Mouse (Mus musculus) retina, postnatal 7 days (tissue): Measurements from ENCODE around the gene Mmel1.

Source experiments
- DNase-seq: peaks from one replicate; pipeline ENCODE4 v3.0.0-alpha.2; 2012; ENCODE audit warnings: low read depth, low spot score

Gene Mmel1

DNA sequence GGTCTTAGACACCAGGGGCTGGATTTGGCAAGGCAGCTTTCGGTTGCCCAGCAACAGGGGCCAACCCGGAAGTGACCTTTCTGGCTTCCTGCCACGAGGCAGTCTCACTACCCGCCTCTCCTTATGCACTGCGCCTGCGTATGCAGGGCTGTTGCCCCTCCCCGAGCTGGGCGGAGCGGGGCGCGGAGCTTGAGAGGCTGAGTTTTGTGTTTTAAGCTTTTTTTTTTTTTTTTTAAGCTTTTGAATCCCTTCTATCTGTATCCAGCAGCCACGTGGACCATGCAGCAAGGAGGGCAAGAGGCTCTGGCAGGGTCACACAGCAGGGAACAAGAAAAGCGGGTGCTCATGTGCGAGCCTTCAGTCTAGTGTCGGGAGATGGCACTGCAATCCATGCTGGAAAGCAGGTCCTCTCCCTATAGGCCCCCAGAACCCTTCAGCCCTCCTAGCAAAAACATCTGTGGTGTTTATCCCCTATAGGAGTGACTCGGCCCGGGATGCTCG is 5.1 kb upstream of the Mmel1 start:
- peak; percentile 89 for DNase-seq

DNA sequence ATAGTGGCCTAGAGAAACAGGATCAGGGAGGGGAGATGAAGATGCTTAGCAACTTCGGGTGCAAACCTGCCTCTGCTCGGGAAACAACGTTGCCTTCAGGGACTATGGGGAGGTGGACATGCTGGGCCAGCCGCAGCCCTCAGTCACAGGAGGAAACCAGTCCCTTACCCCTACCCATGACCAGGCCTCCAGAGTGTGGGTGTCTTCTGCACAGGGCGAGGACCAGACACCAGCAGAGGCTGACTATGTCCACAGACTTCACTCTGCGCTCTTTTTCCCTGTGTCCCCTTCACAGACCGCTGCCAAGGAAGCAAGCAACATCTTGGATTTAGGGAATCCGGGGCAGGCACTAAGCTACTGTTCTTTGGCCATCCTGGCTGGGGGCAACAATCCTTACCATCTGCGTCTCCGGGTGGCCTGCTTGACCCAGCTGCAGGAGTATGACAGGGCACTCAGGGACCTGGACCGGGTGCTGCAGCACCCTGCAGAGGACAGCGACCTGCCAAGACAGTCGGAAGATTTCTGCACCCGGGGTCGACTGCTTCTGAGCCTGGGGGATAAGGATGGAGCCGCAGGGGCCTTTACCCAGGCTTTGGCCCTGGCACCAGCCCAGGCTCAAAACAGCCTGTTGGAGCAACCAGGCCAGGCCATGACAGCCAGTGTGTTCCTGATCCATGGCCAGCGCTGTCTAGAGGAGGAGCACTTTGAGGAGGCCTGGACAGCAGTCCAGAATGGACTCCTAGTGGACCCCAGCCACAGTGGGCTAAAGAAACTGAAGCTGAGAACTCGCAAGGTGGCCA is 4.2 kb upstream of the Mmel1 start:
- DNase-seq = no peak

DNA sequence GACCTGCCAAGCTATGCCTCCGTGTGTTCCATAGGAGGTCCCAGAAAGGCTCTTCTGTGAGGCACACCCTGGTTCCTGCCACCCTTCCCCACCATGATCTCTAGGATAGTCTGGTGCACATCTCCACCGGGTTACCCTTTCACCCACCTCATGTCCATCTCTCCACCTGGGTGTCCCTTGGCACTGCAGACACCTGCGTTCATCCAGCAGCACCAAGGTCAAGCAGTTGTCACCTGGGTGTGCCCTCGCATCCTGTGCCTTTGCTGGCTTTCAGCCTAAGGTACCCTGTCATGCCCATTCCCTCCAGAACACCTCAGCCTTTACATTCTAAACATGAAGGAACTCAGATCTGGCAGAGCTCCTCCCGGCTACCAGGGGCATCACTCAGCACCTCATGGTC is 3.0 kb upstream of the Mmel1 start:
- no peak for DNase-seq

DNA sequence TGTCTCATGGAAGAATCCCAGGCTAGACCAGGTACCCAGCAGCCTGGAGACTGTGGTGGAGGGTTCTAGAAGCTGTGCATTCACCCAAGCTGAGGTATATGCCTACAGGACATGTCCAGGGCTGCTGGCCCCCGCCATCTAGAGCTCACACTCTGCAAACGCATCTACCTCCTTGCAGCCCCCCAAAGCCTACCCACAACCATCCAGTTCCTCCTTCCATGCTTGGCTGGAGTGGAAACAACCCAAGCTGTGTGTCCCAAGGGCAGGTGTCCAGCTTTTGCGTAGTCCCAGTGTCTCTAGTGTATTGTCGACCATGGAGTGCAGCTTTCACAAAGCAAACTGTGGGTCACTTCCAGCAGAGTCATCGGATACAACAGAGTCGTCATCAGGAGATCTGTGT is 2.1 kb upstream of the Mmel1 start:
- DNase-seq = no peak

- no peak for DNase-seq
Observed at GRCm38 (mm10) chr4:154870721-154871120, 1.3 kb downstream of the Mmel1 start.

- DNase-seq = no peak
Observed at GRCm38 (mm10) chr4:154871757-154872251, 2.4 kb downstream of the Mmel1 start.

GRCm38 (mm10) chr4:154873186-154873585 is 3.8 kb downstream of the Mmel1 start:
- DNase-seq = no peak

- DNase-seq = peak; percentile 96
Observed at GRCm38 (mm10) chr4:154877864-154878548, 8.6 kb downstream of the Mmel1 start.

DNA sequence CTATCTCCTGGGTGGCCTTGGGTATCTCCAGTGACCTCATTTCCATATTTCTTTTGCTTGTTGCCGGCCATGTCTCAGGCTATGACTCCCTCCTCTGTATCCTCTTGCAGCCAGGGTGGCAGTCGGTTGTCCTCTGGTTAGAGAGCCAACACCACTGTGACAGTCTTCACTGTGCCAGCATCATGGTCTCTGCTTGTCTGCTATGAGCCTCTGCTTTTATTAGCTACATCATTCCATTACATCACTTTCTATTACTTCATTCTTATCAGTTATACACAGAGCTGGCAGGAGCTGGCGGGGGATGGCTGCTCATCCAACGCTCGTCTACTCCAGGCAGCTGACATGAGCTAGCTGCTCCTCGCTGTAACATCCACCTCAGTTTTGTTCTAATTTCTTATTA is 11.3 kb downstream of the Mmel1 start:
- no peak for DNase-seq

- DNase-seq = no peak
Observed at GRCm38 (mm10) chr4:154882014-154882659, 12.8 kb downstream of the Mmel1 start.

GRCm38 (mm10) chr4:154885416-154885815 is 16.0 kb downstream of the Mmel1 start:
- DNase-seq = no peak

DNA sequence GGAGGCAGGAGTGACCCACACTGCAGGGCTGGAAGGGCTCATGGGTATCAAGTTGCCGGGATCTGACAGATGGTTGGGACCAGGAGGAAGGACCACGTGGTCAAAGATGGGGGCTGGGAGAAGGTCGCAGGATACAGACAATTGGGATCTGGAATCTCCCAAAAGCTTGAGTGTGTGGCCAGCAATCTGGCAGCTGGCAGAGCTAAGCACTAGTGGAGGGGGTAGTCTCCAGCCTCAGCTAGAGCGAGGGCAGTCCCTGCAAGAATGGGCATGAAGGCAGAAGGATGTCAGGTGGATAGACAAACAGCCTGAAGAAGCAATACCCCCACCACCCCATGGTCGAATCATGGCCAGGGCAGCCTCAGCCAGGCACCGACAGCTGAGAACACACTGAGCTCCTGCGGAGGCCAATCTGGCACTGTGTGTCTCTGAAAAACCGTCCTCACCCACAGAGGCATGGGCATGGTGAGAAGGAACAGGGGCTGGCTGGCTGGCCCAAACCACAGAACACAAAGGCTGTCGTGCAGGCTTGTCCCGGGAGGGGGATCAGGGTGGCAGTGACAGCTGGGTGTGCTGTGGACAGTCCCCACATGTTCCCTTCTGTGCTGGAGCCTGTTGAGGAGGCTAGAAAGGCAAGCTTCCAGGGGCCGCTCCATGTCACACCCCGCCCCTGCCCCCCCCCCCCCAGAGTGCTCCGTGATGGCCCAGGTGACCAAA is 17.6 kb downstream of the Mmel1 start:
- DNase-seq = no peak

- no peak for DNase-seq
Observed at GRCm38 (mm10) chr4:154887593-154888250, 18.3 kb downstream of the Mmel1 start.

GRCm38 (mm10) chr4:154890887-154891286 is 21.5 kb downstream of the Mmel1 start:
- no peak for DNase-seq

GRCm38 (mm10) chr4:154895549-154895948 is 26.2 kb downstream of the Mmel1 start:
- no peak for DNase-seq

- DNase-seq = no peak
Observed at GRCm38 (mm10) chr4:154897676-154898465, 28.5 kb downstream of the Mmel1 start.

GRCm38 (mm10) chr4:154898506-154899446 is 29.4 kb downstream of the Mmel1 start, which contains the start of gene Fam213b:
Fam213b (minus strand) TSS chr4:154899135.
- peak; percentile 80 for DNase-seq

GRCm38 (mm10) chr4:154902371-154902770 is 33.0 kb downstream of the Mmel1 start:
- no peak for DNase-seq
